Mouse (Mus musculus) cerebellum, adult 2 months (tissue): ENCODE data around the gene Dock1.

Experiments used
- CTCF ChIP-seq: fragments of 200-500 bp; IDR thresholded peaks from 2 replicates; pipeline ENCODE4 v1.5.1; 2011; ENCODE audit warnings: low read depth, mild to moderate bottlenecking, control low read depth, low read length, moderate library complexity, borderline replicate concordance; ENCODE audit not compliant: insufficient read depth
- POLR2A ChIP-seq: fragments of 200-500 bp; IDR thresholded peaks from 2 replicates; pipeline ENCODE4 v1.6.1; 2011; ENCODE audit warnings: low read length, control low read depth, borderline replicate concordance; ENCODE audit not compliant: insufficient read depth

DNA sequence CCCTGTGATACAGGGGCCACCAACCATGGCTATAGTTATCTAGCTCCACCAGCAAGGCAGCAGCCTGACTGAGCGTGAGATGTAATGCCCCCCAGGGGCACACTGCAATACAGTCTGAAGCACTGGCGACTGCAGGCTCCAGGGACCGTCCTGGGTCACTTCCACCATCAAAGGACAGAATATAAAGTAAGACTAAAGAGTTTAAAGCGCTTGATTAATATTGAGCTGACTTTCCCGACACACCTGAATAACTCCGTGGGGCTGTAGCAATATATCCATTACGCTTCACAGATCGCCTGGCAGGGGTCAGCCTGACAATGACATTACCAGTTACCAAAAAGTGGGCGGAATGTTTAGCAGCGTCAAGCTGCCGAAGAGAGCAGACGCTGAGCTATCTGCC is 464.2 kb downstream of the Dock1 start:
- TF ChIP-seq POLR2A (no peak), CTCF (no peak)
